Mouse (Mus musculus) kidney, adult 8-10 months (tissue): Measurements from ENCODE around the gene Polr1c.

ENCODE experiments used
- DNase-seq, 2 experiments: peaks; one replicate each; pipeline ENCODE4 v3.0.0; 2022

Polr1c gene

GRCm38 (mm10) chr17:46203078-46203477 is 44.8 kb downstream of the Polr1c start:
- DNase-seq = peak; percentile 10 to 36

- DNase-seq = peak; percentile 91 to 92
These were observed 45.3 kb downstream of the Polr1c start, which contains the start of the genes Polh and Xpo5 for GRCm38 (mm10) chr17:46202421-46203071. Polh (minus strand) TSS chr17:46202645. Xpo5 (plus strand) TSS chr17:46202782.

- no peak for DNase-seq
These were observed 46.7 kb downstream of the Polr1c start for GRCm38 (mm10) chr17:46201151-46201550.
